Mouse (Mus musculus) lung, postnatal 25 days (tissue): Measurements from ENCODE around the gene Dock1.

ENCODE experiments used
- DNase-seq: peaks from one replicate; pipeline ENCODE4 v3.0.0; 2022; ENCODE audit warnings: low spot score

The Dock1 gene

DNA sequence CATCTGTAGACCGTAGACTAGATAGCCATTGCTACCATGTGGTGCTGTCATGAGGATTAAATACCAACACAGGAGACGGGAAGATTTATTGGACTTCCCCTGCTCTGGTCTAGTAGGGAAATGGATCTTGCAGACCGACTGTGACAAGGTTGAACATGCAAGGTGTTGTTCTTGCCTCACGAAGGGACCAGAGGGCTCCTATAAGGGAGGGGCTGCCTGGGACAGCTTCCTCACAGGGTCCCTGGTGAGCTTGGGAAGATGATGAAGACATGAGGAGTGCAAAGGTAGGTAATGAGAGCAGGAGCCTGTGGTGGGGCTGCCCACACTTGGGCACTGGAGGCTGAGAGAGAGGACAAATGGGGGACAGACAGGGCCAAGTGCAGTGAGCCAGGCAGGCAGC is 25.0 kb downstream of the Dock1 start:
- no peak for DNase-seq

DNA sequence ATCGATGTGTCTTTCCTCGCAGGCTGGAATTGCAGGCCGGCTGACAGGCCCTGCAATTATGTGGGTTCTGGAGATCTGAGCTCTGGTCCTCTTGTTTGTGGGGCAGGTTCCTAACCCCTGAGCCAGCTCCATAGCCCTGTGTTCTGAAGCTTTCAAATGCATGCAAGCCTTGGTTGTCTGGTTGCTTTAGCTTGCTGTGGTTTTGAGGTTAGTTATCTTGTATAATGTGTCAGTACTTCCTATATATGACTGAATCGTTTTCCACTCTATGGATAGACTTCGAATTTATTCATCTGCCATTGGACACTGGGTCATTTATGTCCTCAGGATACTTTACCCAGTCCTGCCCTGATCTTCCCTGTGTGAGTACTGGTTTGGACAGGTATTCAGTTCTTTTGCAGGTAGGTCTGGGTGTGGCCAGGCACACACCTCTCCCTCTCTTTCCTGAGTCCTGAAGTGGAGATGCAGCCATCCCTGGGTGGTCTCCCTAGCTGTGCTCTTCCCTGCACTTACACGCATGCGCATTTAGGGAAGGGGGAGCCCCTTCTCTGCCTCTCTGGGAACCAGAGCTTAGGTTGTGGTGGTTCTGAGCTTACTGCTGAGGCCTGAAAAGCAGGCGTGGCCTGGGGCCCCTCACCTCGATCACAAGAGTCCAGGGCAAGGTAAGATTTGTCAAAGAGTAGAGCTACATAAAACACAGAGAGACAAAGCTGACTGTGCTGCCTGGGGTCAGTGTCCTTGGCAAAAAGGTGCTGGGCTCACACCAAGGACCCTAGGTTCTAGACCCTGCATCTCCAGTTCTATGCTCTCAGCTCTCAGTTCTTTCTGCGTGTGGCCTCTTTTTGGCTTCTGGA is 25.9 kb downstream of the Dock1 start:
- no peak for DNase-seq

DNA sequence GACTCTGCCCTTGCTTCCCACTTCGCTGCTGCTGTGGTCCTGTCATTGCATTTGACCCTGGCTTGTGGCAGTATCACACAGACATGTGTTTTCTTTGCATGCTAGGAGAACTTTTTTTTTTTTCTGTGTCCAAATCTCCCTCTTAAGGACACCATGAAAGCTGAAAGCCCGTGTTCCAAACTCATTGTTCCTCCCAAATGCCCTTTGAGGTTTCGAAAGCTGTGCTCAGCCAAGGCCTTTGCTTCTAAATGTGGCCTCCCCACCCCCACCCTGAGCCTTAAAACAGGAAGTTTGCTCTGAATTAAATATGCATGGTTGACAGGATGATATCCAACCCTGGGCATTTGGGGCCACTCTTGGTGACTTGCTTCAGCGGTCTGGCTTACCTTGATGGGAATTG is 27.0 kb downstream of the Dock1 start:
- peak; percentile 21 for DNase-seq

DNA sequence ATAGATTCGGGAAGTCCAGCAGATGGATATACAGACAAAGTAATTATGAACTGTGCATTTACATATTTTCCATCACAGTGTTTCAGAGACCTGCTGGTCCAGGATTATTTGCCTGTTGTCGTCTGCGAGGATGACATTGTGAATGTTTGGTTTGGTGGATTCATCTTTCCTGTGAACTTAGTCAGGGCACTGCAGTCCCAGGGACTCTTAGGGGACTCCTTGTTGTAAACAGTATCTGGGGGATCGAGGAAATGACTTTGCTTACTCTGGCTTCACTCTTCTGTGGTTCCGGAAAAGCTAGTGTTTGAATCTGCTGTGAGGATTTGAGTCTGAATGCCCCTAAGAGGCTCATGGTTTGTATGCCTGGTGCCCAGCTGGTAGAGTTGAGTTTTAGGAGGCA is 27.8 kb downstream of the Dock1 start:
- DNase-seq, result no peak

DNA sequence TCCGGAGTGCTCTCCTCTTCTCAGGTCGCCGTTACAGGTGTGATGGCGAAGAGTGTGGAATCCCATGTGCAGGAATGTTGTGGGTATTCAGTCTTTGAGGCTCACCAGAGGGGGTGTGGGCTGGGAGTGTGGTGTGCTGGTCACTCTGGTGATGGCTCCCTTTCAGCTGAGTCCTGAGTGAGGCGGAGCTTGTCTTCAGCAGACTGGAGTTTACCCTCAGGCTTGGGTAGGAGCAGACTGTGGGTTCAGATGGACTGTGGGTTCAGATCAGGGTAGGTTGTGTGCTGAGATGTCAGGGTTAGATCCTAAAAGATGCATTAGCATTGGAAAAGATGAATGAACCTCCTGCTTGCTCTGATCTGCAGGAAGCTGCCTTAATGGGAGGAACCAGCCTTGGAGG is 29.5 kb downstream of the Dock1 start:
- DNase-seq, result no peak

DNA sequence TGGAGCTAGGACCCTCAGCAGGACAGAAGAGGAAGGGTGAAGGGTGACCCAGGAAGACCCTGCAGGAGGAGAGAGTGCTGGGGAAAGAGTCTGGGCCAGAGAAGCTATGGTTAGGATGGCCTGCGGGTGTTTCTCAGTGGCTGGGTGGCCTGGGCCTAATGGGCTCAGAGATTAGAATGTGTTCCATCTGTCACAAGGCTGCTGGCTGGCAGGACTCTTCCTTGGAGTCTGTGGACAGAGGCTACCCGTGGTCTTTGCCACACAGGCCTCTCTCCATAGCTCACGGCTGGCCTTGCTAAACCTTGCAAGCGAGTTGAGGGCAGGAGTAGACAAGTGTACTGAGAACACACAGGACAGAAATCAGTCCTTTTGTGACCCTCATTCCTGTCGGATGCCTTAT is 32.0 kb downstream of the Dock1 start:
- no peak for DNase-seq

DNA sequence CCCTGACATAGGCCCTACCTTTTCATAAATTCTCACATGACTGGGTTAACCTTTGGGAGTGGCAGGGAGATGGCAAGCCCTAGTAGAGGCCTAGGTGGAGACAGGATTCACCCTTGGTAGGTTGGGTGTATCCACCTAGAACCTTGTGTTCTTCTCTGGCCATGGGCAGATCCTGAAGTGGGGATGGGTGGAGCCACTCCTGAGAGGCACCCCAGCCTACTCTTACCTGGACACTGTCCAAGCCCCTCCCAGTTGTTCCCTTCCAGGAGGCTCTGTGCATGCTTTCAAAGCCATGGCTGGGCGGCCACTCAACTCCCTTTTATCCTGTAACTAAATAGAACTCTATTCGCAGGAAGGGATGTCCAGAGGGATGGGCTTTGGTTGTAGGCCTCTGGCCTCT is 33.2 kb downstream of the Dock1 start:
- peak; percentile 80 for DNase-seq

DNA sequence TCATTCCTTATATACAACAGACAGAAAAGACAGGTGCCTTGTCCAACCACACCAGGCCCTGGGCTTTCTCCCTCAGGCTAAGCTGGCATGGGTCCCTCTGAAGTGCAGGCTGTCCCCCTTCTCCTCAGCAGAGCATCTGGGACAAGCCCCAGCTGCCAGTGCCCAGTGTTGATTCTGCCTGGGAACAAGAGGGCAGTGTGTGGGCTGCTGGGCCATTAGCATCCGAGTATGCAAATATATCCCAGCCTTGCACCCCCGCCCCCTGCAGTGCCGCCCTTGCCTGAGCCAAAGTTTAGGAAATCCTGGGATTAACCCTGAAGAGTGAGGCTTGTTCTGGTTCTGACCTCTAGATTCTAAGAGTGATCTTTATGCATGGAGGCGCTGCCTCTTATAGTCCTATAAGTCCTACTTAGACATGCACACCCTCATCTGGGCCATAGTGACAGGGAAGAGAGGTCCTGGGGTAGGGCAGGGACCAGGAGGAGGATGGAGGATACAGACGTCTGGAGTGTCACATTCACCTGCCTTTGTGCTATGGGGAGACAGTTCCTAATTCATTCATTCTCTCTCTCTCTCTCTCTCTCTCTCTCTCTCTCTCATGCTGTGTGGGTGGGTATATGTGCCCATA is 38.9 kb downstream of the Dock1 start:
- no peak for DNase-seq

DNA sequence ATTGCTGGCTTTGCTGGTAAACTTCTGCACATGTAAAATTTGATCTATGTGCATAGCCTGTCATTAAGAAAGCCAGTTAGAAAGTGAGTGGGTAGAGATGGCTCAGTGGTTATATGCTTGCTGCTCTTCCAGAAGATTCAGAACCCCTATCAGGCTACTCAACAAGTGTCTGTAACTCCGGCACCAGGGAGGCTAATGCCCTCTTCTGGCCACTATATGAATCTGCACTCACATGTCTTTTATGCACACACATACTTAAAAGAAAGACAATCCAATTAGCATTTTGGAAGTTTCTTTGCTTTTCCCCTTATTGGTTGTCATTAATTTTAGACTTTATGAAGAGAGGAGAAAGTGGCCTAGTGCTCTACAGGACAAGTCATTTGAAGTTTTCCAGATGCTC is 41.1 kb downstream of the Dock1 start:
- no peak for DNase-seq

DNA sequence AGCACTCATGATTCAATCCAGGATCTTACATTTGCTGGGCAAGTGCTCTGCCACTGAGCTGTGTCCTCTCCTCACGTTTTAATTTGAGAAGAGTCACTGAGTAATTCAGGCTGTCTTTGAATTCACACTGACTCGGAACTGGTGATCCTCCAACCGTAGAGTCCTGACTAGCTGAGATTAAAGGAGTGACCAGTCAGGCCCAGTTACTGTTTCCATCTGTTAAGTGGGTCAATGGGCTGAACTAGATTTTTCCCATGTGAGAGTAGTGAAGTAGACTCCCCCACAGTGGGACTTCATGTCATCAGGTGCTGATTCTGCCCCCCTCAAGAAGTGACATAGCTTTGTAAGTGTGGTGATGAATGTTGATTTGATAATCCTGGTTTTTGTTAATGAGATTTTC is 49.0 kb downstream of the Dock1 start:
- DNase-seq, result no peak

DNA sequence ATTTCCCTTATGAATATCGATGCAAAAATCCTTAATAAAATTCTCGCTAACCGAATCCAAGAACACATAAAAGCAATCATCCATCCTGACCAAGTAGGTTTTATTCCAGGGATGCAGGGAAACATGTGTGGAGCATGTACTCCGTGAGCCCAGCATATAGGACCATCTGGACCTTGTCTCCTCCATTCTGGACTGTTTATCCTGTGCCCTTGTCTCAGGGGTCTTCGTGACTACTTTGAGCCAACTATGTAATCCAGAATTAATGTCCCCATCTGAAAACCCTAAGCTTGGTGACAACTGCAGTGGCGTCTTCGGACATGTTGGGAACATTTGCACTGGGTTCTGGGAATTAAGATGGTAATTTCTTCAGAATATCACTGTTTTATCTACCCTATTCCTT is 51.9 kb downstream of the Dock1 start:
- DNase-seq, result no peak

DNA sequence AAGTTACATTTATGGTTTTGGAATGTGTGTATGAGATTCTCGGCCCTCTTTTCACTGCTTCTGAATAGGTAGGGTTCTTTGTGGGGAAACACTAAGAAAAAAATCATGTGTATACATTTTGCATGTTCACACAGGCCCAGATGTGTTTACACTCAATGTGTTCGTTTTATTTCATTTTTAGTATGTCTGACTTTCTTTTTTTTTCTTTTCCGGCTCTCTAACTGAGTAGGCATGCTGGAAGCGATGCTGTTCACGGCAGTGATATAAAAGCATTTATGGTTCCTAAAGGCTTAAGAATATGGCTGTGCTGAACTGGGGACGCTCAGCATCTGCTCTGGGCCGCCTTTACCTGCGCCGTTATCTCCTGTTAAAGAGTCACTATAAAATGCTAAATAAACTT is 52.5 kb downstream of the Dock1 start:
- DNase-seq, result no peak

DNA sequence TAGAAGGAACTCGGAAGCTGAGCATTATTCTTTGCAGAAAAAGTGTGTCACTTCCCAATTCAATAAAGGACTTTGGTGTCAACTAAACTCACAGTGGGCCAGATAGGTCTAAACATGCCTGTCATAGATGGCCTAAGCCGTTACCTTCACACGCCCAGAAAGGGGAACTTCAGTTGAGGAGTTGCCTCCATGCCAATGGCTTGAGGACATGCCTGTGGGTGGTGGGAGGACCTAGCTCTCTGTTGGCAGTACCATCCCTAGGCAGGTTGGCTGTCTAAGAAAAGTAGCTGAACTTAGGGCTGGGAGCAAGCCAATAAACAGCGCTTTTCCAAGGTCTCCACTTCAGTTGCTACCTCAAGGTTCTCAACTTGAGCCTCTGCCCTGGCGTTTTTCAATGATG is 53.1 kb downstream of the Dock1 start:
- no peak for DNase-seq

DNA sequence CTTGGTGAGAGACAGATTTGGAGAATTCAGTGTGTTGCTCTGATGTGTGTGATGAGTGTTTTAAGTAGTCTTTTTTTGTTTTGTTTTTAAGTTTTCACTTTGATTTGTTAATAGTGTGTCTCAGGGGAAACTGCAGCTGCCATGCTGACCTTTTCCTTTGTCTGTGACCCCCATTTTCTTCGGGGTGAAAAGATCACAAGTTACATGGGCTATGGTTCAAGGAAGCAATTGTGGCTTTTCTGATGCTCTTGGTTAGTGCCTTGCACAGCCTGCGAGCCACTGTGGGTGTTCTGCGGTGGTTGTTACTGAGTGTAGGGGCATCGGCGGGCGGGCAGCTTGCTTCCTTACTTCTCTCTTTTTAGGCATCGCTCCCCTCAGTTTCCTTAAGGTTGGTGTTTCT is 54.4 kb downstream of the Dock1 start:
- no peak for DNase-seq

DNA sequence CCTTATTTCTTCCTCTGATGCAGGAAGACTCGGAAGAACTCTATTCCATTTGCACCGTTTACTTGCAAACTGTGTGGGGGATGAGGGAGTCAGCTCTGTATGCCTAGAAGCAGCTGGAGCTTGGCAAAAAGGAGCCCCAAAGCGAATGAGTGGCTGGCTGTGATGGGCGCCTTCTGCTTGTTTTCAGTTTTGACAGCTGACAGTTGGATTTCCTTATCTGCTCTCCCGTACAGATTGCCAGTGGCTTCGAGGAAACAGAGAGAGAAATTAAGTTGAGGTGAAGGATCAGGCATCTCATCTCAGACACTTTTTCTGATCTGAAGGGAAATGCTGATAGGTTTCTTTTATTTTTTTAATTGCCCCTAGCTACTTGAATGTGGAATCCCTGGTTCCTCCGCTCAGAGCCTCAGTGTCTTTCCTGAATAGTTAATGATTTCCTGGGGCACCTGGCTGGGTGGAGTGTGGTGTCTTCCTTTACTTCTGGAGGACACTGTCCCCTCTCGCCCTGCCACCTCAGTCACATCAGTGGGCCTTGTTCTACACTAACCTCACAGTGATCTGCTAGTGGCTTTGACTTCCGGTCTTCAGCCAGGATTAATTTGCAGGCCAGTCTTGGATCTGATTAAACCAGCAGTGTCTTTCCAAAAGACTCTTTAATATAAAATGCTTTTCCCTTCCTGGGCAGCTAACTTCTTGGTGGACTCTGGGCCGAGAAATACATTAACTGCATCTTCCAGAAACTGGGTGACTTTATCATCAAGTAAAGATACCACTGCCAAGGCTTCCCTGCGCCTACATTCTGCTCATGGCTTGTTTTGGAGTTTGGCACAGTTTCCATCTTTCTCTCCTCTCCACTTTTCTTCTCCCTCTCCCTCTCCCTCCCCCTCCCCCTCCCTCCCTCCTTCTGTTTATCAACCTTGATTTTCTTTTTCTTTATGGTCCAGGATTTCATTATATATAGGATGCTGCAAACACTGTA is 55.4 kb downstream of the Dock1 start:
- peak; percentile 56 for DNase-seq

DNA sequence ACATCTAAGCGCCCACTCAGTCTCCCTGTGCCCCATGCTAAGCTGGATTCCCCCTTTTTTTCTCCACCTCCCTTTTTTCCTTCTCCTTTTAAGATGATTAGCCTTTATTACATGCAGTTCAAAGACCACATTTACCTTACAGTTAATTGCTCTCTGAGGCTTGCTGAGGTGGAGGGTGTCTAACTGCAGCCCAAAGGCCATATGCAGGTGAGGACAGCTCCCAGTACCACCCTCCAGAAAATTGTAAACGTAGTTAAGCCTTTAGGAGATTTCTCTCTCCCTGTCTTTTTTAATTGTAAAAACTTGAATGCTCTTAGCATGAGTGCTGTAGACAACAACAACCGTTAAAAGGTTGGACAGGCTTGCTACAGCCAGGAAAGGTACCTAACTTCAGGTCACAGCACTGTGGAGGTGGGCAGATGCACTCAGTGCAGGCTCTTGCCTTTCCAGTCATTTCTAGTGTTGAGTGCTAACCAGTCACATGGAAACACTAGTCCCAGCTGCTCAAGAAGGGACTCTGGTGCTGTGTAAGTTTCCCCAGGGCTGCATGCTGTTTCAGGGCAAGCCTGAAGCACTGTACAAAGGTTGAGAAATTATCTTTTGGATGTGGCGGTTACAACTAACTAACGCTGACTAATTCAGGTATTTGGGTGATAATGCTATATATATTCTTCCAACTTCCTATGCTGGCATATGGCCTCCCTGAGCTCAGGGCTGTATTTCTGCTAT is 56.2 kb downstream of the Dock1 start:
- no peak for DNase-seq

DNA sequence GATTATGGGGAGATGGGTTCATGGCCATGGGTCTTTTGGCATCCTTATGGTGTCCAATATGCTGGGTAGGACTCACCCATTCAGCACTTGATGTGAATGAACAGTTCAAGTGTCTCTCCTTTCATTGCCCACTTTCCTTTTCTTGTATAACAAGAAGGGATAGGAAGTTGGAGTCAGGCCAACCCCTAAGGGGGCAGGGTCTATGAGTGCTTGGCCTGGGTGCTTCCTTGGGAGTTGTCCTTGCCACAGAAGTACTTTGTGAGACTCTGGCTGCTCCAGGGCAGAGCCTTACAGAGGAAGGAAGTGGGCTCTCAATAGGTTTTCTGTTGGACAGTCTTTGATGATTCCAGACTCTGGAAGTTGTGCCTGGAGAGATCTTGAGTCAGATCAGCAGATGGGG is 58.9 kb downstream of the Dock1 start:
- peak; percentile 43 for DNase-seq

DNA sequence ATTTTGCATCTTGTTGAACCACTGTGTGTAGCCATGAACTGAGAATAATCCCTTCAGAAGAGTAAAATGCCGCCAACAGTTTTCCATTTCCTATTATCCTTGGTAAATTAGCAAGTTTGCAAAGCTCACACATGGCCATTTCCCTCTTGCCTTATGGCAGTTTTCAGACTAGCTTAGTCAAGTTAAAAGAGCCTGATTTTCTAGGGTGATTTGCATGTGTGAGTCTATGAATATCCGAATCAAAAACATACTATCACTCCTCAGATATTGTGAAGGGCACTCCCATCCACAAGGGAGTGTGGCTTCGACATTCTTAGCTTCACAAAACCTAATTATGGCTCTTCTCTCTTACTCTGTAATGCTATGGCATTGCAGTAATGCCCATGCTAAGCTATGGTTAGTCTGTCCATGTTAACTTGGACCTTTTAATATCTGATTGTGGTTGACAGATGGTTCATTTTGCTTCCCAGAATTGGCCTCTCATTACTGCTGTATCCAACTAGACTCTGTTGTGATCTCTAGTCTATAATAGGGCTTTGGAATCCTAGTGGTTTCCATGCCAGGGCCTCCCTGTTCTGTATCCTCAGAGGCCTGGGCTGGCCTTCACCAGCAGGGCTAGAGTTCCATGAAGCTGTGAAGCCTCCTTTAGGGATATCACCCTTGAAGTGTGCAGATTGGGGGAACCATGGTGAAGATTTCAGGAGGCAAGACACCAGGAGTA is 60.1 kb downstream of the Dock1 start:
- DNase-seq, result no peak

DNA sequence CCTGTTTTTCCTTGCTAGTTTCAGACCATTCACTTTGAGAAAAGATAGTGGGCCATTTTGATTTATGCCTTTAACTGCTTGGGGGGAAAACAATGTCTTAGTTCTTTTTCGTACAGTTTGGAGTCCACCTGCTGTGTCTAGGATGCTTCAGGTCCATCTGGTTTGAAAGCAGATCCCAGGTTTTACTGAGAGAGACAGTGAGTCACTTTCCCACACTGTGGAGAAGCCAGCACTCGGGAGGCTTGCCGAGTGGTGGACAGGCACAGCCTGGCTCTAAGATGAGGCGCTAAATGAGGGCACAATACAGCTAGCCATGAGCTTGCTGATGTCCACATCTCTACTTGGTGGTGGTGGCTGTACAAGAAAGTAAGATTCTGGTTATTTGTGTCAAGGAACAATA is 76.6 kb downstream of the Dock1 start:
- no peak for DNase-seq

DNA sequence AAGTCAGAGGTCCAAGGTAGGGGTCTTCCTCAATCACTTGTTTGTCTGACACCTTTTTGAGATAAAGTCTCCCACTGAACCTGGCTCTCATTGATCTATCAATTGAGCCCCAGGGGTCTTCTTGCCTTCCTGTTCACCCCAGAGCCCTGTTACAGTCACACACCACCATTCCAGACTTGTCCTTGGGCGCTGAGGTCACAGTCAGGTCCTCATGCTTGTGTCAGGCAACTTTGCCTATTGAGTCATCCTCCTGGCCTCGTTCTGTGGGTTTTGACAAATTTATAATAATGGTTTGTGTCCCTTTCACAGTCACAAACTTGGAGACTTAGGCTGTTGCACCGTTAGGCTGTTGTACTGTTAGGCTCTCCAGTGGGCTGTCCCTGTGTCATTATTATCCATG is 77.9 kb downstream of the Dock1 start:
- no peak for DNase-seq

DNA sequence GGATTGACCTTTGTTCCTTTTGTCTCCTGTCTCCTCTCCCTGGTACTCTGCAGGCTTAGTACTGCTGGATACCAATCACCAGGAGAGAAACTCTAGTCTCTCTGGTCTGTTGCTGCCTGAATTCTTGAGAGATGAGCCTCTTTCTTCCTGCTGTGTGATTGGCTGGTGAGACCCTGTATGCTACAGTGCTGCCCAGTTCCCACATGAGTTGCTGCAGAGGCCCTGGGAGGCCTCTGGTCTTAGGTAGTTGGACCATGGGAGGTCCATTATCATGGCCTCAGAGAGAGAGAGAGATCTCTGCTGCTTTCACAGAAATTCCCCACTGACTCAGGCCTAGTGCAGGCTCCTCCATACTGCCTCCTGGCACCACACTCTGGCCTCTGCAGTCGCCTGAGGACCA is 79.2 kb downstream of the Dock1 start:
- DNase-seq, result no peak
